Mouse (Mus musculus) cerebellum, adult 8-10 months (tissue): ENCODE results near the gene Sh2d1b2.
"Not testable (repeated sequence)": the region's sequence is repeated elsewhere in the genome, so short reads cannot be mapped to it uniquely, and the experiment has no call there.

Source experiments
- DNase-seq: peaks from one replicate; pipeline ENCODE4 v3.0.0; 2022

Sh2d1b2 gene

DNA sequence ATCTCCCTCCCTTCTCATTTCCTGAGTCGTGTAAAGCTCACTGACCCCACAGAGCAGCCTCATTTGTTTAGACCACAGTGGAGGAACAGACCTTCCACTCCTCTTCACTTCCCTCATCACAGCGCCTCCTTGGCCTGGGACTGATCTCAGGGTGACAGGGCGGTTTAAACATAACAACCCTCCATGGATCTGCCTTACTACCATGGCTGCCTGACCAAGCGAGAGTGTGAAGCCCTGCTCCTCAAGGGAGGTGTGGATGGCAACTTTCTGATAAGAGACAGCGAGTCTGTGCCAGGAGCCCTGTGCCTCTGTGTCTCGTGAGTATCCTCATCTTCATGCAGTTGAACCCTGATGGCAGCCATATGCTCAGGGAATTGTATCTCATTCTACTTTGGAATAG lies at the start of gene Sh2d1b2:
Gene Sh2d1b2 (plus strand): TSS at position 62 of the 400 bp plus-strand sequence.
- not testable (repeated sequence) for DNase-seq

DNA sequence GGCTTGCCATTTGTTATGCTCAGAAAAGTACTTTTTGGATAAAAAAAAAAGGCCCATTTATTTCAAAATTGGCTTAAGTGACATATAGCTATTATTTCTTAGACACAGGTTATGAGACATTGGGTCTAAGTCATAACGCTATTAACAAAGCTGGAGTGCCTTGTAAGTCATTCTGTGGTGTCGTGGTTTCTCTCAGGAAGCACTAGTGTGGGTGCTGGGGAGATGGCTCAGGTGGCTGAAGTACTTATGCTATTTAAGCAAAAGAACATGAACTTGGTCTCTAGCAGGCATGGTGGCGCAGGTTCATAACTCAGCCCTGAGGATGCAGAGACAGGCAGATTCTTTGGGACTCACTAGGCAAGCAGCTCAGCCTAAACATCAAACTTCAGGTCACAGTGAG lies 47.4 kb upstream of the Sh2d1b2 start:
- DNase-seq: no peak

DNA sequence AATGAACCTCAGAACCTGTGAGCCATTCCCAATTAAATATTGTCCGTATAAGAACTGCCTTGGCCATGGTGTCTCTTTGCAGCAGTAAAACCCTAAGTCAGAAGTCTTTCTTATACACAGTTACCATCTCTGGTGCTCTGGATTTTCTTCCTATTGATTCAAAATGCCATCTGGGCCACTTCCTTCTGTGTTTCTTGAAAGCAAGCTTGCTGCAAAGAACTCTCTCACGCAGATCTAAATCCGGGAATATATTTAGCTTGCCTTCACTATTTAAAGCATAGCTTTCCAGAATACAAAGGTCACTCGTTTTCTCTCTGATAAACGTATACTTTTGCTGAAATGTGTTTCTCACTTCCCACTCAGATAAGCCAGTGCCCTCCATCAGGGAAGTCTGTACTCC lies 46.0 kb upstream of the Sh2d1b2 start:
- DNase-seq: no peak

- DNase-seq: no peak
Measured at GRCm38 (mm10) chr1:170188601-170189000, 43.9 kb upstream of the Sh2d1b2 start.

GRCm38 (mm10) chr1:170190225-170190624 lies 42.3 kb upstream of the Sh2d1b2 start:
- DNase-seq: no peak

DNA sequence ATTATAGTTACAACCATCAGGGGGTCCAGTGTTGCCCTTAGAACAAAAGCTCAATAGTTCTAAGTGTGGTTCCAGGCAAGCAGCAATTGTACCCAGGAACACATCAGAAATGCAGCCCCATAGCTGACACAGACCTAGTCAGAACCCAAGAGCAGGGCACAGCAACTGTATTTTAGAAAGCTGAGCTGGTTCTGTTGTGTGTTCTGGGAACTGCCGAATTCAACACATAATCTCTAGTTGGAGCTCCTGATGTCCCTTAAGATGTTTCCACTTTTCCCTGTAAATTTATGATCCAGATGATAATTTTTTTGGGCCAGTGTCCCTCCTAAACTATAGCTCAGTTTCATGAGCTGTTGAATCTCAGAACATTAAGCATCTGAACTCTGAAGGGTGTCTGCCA lies 40.6 kb upstream of the Sh2d1b2 start:
- DNase-seq: no peak

DNA sequence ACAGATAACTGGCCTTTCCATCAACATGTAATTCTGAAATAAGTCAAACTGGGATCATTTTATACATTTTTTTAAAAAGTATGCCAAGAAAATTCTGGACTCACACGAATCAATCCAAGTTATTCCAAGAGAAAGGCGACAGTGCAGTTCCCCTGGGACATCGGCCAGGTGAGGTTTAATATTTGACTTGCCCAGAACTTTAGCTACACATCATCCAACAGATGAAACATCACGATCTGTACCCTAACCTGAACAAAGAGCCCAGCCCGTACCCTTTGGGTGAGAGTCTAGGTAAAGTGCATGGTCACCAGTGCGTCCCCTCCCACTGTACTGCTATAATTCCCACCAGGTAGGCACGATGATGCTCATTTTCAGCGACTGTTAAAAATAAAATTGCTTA lies 36.3 kb upstream of the Sh2d1b2 start:
- DNase-seq: no peak

GRCm38 (mm10) chr1:170200379-170200778 lies 32.2 kb upstream of the Sh2d1b2 start:
- no peak for DNase-seq

DNA sequence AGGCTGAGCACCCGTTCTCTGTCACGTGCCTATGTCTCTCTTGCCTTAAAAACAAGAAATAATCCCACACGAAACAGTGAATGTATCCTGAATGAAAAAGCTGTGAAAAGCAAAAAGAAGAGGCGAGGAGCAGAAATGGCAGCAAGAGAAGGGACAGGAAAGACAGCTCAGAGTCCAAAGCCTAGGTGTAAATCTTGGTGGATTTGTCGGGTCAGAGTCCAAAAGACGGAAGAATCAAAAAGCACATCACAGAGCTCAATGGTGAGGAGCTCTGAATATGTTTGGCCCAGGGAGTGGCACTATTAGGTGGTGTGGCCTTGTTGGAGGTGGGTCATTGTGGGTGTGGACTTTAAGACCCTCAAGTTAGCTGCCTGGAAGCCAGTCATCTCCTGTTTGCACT lies 26.2 kb upstream of the Sh2d1b2 start:
- no peak for DNase-seq

DNA sequence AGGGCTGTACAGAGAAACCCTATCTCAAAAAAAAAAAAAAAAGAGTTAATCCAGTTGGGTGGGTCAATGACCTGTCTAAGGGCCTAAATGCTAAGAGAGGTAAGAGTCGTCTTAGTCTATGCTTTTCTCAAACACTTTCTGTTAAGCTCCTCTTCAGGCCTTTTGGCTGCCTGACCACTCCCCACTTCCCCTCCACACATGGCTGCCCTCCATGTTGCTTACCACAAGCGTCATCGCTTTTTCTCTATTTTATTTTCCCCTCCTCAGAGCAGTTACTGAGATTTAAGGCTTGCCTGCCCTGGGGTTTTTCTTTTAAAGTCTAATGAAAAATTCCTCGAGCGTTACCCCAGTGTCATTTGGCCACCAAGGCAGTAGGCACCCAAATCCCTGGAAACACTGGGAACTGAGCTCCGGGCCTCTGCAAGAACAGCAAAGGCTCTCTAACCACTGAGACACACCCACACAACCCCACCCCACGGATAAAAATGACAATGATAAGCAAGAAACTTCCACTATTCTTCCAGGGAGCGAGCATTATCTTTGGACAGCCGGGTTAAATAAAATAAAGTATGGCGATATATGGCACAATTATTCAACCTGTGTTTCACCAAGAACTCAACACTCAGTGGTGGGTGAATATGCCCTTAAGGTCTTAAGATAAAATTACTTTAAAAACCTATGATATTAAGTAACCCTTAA lies 19.2 kb upstream of the Sh2d1b2 start:
- DNase-seq: no peak

- DNase-seq: no peak
Measured at GRCm38 (mm10) chr1:170214383-170214756, 18.2 kb upstream of the Sh2d1b2 start.

DNA sequence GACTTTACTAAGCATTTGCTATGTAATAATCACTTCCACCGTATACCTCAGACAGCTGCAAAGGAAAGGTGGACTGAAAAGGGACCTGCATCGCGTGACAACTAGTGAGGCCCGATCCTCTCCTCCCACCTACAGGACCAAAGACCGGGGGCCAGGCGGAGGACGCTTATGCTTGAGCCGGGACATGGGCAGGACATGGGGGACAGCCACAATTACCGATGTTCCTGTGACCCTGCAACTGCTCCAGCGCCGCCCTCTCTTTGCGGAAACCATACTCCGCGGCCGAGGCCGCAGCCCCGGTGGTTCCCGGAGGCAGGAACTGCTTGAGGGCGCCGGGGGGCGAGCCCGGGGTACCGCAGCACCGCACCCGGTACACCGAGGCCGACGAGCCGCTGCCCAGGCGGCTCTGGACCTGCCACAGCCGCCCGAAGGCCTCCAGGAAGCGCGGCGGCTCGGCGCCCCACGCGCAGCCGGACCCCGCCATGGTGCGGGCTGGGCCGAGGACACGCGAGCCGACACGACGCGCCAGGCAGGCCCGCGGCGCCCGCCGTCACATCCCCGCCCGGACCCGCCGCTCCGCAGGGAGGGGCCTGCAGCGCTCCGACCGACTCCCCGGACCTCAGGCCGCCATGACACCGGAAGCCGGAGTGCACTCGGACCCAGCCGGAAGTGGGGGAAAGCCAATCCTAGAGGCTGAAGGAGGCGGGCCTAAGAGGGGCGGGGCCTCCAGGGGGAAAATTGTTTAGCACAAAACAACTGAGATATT lies 17.6 kb upstream of the Sh2d1b2 start, which contains the start of gene Uhmk1:
Gene Uhmk1 (minus strand): TSS at position 641 of the 766 bp plus-strand sequence.
- peak; percentile 88 for DNase-seq

DNA sequence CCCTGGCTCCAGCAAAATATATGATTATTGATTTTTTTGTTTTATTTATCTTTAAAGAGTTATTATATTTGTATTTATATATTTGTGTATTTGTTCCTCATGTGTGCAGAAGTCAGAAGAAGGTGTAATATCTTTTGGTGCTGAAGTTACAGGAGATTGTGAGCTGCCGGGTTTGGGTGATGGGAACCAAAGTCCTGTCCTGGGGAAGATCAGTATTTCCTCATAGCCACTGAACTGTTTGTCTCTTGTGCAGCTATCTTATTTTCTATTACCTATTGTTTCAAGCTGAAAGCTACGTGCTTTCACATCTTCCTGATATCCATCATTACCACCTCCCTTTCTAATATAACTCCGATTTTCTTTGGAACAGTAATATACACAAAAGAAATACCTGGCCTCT lies 17.0 kb upstream of the Sh2d1b2 start:
- no peak for DNase-seq

DNA sequence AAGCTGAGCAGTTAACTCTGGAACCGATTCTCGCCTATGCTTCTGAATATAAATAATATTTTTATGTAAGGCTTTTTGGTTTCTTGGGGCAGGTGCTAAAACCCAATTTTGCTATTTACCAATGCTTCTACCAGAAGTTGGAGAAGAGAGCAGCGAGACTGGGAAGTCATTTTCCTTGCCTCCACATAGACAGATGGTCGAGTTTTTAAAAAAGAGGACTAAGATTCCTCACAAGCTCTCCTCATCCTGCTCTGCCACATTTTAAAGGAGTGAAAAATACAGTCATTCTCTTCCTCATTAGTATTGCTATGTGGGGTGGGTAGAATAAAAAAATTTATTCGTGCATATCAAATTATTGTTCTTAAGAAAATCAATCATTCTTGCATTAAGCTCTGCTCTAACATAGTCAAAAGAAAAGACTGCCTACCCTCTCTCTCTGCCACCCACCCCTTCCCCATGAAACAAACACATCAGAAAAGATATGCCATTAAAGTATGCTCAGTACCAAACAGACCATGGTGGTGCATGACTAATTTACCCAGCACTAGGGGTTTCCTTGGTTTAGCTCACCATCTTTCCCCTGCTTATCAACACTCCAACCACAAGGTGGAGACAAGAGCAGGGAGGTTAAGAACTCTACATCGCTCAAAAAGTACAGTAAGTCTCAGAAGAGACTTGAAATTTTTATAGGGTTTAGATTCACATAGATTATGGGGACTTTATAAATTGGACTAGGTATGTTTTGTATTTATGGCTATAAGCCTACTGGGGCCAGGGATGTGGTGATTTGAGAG lies 14.3 kb upstream of the Sh2d1b2 start:
- no peak for DNase-seq

DNA sequence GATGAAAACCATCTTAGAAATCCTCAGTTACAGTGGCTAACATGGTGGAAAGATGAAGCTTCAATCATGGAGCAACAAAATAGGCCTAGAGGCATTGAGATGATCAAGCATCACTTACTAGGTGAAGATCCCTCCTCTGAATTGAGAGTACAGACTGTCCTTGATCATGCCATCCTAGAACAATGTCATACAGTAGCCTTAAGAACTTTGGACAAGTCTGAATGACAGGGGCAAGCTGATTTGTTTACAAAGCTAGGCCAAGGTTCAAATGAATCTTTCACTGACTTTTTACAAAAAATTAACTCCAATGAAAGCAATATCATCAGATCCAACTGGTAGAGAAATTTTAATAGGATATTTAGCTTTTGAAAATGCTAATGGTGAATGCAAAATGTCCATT lies 12.2 kb upstream of the Sh2d1b2 start:
- no peak for DNase-seq

DNA sequence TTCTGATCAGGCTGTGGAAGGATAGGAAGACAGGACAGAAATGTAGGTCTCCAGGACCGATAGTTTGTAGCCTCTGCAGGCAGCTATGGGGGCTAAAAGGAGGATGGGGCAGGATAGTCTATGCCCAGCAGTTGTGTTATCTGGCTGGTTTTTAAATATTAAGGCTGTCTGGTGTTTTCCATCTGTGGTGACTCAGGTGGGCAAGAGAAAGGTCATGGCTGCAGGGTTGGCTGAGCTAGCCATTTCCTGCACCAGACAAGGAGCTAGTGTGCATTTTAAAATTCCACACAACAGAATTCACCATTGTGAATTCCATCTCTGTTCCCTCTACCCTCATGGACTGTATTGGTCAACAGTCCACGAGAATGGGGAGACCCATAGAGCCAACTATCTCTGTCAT lies 9.3 kb upstream of the Sh2d1b2 start:
- no peak for DNase-seq

GRCm38 (mm10) chr1:170245016-170245415 lies 12.5 kb downstream of the Sh2d1b2 start:
- DNase-seq: no peak

GRCm38 (mm10) chr1:170254893-170255559 lies 22.5 kb downstream of the Sh2d1b2 start:
- DNase-seq: peak; percentile 1

DNA sequence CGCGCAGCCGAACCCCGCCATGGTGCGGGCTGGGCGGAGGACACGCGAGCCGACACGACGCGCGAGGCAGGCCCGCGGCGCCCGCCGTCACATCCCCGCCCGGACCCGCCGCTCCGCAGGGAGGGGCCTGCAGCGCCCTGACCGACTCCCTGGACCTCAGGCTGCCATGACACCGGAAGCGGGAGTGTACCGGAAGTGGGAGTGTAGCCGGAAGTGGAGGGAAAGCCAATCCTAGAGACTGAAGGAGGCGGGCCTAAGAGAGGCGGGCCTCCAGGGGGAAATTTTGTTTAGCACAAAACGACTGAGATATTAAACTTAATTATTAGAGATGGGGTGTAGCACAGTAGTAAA lies 23.0 kb downstream of the Sh2d1b2 start:
- DNase-seq: peak; percentile 84

DNA sequence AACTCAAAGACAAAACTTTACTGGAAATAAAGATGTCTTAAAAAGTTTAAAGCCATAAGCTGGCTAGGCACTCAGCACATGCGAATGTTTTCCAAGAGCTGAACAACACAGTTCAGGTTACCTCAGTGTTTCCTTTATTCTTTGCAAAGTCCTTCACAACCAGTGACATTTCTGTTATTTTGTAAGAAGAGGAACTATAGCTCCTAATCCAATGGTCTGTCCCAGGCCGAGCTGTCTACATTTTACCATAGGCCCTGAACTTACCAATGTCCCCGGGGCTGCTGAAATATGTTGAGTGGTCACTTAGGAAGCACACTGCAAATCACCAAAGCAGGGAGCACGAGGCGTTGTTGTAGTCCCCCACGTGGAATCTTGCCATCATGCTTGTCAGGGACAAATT lies 37.7 kb downstream of the Sh2d1b2 start:
- DNase-seq: no peak

DNA sequence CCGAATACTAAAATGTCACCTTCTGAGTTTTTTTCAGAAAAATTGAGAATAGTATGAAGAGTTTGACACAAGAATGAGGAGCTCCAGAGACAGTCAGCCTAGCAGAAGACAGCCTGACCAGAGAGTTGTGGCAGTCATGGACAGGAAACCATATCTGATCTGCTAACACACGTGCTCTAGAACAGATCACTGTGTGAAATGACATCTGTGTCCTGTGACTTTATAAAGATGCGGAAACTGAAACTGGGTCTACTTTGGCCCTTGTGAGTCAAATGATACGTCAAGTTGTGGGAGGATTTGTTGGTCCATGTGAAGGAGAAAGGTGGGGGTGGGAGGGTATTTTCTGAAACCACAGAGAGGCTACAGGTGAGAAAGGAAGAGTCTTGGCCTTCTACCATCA lies 38.1 kb downstream of the Sh2d1b2 start:
- no peak for DNase-seq

- DNase-seq: no peak
Measured at GRCm38 (mm10) chr1:170273252-170273651, 40.7 kb downstream of the Sh2d1b2 start.

GRCm38 (mm10) chr1:170277016-170277415 lies 44.5 kb downstream of the Sh2d1b2 start, which contains the start of gene Sh2d1b1:
TSS of gene Sh2d1b1 (plus strand) at chr1:170277320.
- no peak for DNase-seq
